Mouse (Mus musculus) retina, embryonic 14.5 days (tissue): ENCODE data around the gene Myh9.

Source experiments
- DNase-seq: peaks from one replicate; pipeline ENCODE4 v3.0.0-alpha.2; 2015; ENCODE audit warnings: low spot score

Myh9 gene

GRCm38 (mm10) chr15:77806565-77807263 lies 35.3 kb downstream of the Myh9 start:
- no peak for DNase-seq

- DNase-seq: no peak
Measured at GRCm38 (mm10) chr15:77805657-77806056, 36.3 kb downstream of the Myh9 start.

GRCm38 (mm10) chr15:77804949-77805348 lies 37.0 kb downstream of the Myh9 start:
- DNase-seq: no peak

DNA sequence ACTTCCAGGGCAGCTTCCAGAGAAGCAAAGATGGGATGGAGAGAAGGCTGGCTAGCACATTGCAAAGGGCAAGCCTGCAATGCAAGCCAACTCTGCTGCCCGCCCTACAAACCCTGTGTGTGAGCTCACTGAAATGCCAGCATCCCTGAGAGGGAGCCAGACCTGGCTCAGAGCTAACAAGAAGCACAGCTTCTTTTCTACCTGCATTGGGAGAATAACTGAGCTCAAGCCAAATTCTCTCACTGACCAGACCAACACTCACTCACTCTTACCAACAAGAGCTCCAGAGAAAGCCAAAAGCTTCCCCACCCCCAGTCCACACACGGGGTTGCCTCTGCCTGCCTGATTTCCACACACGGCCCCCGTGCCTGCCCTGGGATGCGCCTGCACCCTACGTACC lies 37.5 kb downstream of the Myh9 start:
- no peak for DNase-seq

DNA sequence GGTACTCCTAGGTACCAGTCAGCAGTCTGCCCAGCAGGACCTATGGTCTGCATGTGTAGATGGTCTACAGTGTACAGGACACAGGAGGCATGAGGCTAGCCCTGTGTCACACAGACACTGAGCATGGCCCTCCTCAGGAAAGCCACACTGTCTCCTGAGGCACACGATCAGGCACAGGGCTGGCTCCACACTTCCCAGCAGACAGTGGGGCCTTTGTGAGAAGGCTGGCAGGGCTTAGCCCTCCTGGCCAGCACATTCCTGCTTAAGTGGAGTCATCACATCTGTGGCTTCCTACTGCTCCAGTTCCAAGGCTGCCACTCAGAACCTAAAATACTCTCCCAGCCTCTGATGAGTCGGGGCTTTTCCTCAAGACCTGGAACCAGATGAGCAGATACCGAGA lies 38.2 kb downstream of the Myh9 start:
- DNase-seq: no peak

GRCm38 (mm10) chr15:77802992-77803391 lies 39.0 kb downstream of the Myh9 start:
- no peak for DNase-seq

DNA sequence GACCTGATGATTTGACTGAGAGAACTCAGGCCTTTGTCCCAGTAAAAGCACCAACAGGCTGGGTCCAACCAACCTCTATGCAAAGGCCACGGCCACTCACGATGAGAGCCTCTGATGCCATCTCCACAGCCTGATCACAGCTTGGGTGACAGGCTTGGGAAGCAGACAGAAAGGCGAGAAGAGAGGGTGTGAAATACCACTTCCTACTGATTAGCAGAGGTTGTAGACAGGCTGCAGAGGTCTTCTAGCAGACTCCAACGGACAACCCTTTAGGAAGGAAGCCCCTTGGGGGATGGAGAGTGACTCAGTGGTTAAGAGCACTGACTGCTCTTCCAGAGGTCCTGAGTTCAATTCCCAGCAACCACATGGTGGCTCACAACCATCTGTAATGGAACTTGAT lies 40.8 kb downstream of the Myh9 start:
- no peak for DNase-seq

DNA sequence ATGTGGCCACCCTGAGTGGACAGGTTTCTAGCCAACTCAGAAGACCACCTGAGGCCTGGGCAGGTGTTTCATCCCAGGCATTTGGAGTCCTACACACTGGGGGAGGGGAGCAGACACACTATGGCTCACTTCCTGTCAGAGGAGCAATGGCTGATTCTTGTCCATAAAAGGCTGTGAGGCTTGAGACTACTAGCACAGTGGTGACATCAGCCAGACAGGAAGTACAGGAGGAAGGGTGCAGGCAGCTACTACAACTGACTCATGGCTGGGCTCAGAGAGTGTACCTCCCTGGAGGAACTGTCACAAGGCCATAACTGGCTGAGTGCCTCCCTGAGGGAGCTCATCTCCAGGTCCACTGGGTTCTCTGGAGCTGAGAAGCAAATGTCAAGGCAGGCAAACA lies 41.5 kb downstream of the Myh9 start:
- no peak for DNase-seq

DNA sequence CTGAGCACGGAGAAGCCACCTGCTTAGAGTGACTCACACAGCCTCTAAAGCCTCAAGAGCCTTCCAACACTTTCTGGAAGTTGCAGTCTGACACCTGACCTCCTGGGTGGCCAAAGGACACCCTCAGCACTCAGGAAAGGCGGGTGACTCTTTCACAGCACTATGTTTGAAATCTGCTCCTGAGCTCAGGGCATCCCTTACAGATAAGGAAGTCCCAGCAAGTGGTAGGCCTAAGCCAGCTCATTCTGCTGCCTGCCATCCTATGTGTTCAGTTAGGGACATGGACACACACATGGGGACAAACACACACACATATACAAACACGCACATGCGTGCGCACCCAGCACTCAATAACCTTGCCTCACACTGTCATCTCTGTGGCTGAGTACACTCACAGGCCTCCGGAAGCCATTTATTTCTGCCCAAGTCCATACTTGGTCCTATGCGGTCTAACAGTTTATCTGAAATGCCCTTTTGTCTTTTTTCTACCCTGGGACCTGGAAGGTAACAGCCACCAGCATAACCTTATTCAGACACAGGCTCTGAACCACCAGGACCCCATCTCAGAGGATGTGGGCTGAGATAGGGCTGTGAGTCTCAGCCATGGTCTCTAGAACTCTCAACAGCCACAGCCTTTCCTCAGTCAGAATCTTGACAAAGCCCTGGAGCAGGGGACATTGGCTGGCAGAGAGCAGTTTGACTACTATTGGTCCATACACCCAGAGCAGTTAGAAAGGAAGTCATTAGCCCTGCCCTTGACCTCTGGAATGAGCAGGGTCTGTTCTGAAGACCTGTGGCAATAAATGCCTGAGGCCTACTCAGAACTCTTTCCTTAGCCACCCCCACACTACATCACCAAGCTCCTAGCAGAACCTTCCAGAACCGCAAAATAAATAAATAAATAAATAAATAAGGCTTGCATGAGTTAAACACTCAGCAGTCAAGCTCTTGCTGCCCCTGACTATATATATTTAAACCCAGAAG lies 42.2 kb downstream of the Myh9 start:
- DNase-seq: no peak

GRCm38 (mm10) chr15:77798664-77799490 lies 43.1 kb downstream of the Myh9 start:
- DNase-seq: peak; percentile 25

DNA sequence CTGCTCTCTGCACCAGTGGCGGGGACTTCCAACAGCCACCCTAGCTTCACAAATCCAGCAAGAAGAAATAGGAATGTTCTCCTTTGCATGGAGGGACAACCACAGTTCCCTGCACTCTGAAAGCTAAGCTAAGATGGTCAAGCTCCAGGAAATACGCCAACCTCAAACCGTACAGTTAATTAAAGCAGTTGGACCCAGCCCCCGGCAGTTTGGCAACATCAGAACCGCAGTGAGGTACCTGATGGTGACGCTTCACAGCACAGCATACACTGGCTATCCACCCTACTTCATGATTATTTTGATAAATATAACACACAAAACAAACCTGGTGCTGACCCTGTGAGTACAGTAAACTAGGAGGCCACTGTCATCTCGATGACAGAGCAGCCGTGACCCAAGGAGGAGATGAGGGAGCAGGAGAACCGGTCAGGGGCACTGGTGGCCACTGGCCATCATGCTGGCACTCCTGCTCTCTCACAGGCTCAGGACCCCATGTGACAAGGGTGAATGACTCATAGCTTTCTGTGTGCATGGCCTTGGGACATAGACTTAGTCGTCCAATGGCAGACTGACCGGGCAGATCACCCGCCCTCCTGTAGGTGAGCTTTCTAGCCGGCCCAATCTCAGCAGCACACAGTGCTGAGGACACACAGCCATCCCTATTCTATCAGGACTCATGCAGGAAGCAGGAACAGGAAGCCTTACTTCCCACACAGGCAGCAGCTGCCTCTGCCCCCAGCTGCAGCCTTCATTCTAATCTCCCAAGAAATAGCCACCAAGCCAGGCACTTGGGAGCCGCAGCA lies 44.2 kb downstream of the Myh9 start:
- DNase-seq: no peak

- DNase-seq: no peak
Measured at GRCm38 (mm10) chr15:77796409-77797035, 45.5 kb downstream of the Myh9 start.

- no peak for DNase-seq
Measured at GRCm38 (mm10) chr15:77794908-77795356, 47.0 kb downstream of the Myh9 start.

DNA sequence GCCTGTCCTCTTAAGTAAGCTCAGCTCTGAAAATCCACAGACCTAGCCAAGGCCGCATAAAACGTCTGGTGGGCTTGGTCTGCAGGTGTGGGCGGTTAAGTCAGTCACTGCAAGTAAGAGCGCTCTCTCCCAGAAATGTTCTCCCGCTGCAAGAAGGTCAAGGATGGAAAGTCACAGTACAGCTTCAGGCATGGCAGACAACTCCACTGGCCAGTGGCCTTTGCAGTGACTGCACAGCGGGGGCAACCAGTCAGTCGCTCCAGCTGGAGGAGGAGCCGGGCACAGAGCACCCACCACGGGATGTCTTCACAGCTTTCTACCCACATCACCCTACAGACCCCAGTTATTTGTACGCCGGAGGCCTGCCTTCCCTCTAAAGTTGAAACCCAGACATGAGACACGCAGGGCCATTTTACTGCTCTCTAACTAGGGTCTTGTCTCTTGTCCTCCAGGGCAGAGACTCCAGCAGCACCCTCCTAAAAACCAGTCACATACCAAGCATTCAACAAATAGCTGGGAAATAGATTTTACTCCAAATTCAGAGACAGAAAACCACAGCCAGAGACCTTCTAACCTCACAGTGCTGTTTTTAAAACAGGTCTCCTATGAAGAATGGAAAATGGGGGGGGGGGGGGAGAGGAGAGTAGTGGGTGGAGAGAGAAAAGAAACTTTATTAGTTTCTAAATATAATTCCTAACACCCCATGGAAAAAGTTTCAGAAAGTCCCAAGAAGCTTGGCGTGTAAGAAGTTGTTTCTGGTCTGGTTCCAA lies 47.7 kb downstream of the Myh9 start:
- no peak for DNase-seq

DNA sequence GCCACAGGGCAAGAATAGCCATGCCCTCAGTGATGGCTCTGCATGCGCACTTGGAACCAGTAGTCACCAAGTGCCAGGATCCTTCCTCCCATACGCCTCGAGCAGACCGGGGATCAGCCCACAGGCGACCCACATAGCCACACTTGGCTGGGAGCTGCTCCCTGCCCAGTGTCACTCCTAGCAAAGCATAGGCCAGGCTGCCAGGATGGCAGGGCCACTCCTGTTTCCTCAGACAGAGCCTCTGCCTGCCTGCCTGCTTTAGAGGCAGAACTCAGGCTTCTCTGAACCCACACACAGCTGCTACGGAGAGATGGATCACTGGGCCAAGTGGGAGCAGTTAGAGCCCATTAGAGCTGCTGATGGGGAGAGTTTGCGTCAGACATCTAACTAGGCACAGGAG lies 48.4 kb downstream of the Myh9 start:
- no peak for DNase-seq

GRCm38 (mm10) chr15:77793094-77793493 lies 48.9 kb downstream of the Myh9 start:
- DNase-seq: no peak

GRCm38 (mm10) chr15:77792056-77792455 lies 49.9 kb downstream of the Myh9 start:
- DNase-seq: no peak

DNA sequence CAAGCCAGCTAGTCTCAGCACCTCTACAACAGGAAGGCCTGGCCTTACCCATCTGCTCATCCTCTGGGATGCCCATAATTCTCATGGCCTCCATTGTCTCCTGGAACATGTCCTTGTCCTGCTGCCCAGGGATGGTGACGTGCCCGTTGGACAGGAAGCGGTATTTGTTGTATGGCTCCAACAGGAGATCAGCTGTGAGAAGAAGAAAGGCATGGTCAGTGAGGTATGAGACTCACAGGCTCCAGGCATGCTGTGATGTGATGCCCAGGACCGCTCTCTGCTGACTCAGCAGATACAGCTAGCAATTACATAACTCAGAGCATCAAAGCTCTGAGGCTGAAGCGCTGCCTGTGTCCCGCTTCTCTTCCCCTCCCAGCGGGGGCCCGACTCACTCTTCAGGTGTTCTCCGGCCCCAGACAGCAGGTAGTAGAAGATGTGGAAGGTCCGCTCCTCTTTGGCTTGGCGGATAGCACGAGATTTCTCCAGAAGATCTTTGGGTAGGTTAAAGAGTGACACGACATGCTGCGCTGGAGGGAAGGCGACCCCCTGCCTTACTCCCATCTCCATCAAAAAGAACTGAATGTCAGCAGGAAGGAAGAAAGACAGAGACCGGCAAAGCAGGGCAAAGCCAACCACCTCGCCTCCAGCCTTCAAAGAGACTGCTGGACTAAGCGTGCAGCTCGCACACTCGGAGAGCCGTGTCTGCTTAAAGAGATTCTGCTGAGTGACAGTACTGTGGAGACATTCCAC lies 51.1 kb downstream of the Myh9 start:
- DNase-seq: no peak

DNA sequence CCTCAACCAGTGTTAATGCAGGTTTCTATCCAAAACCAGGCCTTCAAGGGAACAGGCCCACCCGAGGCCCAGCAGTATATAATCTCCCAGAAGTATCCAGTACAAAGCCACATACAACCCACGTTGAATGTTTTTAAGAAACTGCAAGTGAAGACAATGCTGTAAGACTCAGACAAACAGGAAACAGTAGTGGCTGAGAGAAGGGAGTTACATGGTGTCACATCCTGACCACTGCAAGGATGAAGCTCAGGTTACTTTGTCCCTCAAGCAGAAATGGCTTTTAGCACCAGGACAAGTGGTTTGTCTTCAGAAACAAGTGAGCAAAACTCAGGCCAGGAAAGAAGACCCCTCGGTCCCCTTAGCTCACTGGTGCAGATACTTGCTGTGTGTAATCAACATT lies 52.8 kb downstream of the Myh9 start:
- DNase-seq: no peak
